Mouse (Mus musculus) olfactory bulb, adult 2 months (tissue): ENCODE measurements around the gene Tmem107.

ENCODE experiments used
- CTCF ChIP-seq: fragments of 200-500 bp; IDR thresholded peaks from 2 replicates; pipeline ENCODE4 v1.5.1; 2012; ENCODE audit warnings: low read depth, mild to moderate bottlenecking, low read length, moderate library complexity; ENCODE audit not compliant: insufficient read depth
- POLR2A ChIP-seq: fragments of 200-500 bp; IDR thresholded peaks from 2 replicates; pipeline ENCODE4 v1.6.1; 2012; ENCODE audit warnings: mild to moderate bottlenecking, low read depth, low read length, moderate library complexity; ENCODE audit not compliant: insufficient read depth

- no peak for TF ChIP-seq CTCF
- no peak for TF ChIP-seq POLR2A
Observed at GRCm38 (mm10) chr11:69111865-69112264, 41.3 kb downstream of the Tmem107 start.
